10 mouse cellular contexts compared by ENCODE assay signal in the genomic region with DNA sequence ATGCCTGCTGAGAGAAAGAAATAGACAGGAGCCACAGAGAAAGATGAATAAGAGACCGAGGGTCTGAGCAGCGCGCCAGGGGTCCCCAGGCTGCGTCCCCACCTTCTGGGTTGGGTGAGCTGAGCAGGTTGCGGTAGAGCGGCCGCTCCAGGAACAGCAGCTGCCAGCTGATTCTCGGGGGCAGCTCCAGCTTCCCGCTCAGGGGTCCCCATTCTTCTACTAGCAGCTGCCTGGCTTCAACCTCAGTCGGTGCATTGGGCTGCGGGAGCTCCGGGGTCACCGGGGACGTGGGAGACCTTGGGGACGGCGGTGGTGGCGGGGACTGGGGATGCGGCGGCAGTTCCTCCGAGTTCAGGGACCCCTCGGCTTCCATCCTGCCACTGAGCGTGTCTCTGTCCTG. TPM values are rescaled to one million over a fixed set of nuclear protein-coding genes. Genes with fewer than 3 reads are reported as not detected.
DNase-seq lines count a peak whose midpoint lies in the region; ATAC-seq and TF ChIP-seq lines count a peak whose summit lies in the region.
"Had no signal": no experiment of that assay in that cellular context is flagged by ENCODE, and none has a peak within 500 bp of the region (broad histone marks: within the 10 kb centered on the region; RNA-seq: fewer than 3 reads in every experiment).

No protein-coding gene starts in this region.

- intact Hi-C loops in left cerebral cortex, postnatal 14 days (cut with DNase I), result no loop called here

- H3K4me1 ChIP-seq in lung, embryonic 14.5 days (ENCODE audit: insufficient read depth), result no peaks in the 10 kb centered on the region
- H3K4me1 ChIP-seq in forebrain, embryonic 12.5 days, result peaks cover 19% of the 10 kb centered on the region
- H3K4me1 ChIP-seq in intestine, postnatal 0 days (replicated peaks; ENCODE audit: control insufficient read depth, insufficient read depth, low read length), result no peaks in the 10 kb centered on the region
- H3K4me1 ChIP-seq in neural tube, embryonic 14.5 days (ENCODE audit: control insufficient read depth, insufficient read depth, low read length), result peaks cover 6% of the 10 kb centered on the region; the same call in 1 of the 2 replicates

- no peak for ATAC-seq in lung, embryonic 14.5 days (ENCODE audit: insufficient read depth)
- no peak for ATAC-seq in forebrain, embryonic 12.5 days (ENCODE audit: low FRiP score)
- ATAC-seq in intestine, postnatal 0 days, result no peak
- ATAC-seq in neural tube, embryonic 14.5 days (ENCODE audit: low read depth), result no peak
- ATAC-seq in megakaryocyte-erythroid progenitor cell, adult 5-6 weeks (replicated peaks; ENCODE audit: low FRiP score, low TSS enrichment, poor library complexity, severe bottlenecking), result no peak

- no peak overlapping the region for H3K27ac ChIP-seq in lung, embryonic 14.5 days (ENCODE audit: low read depth)
- no peak overlapping the region for H3K27ac ChIP-seq in forebrain, embryonic 12.5 days
- H3K27ac ChIP-seq in intestine, postnatal 0 days (ENCODE audit: low read depth, low read length), result no peak overlapping the region
- H3K27ac ChIP-seq in neural tube, embryonic 14.5 days (ENCODE audit: low read depth, low read length), result no peak overlapping the region

- peak overlapping the region; percentile 46 for H3K4me2 ChIP-seq in lung, embryonic 14.5 days
- H3K4me2 ChIP-seq in forebrain, embryonic 12.5 days, result peak overlapping the region; percentile 59
- H3K4me2 ChIP-seq in intestine, postnatal 0 days (replicated peaks; ENCODE audit: low read depth), result peak overlapping the region; percentile 30
- H3K4me2 ChIP-seq in neural tube, embryonic 14.5 days (ENCODE audit: low read depth, low read length), result peak overlapping the region; percentile 47

- H3K36me3 ChIP-seq in lung, embryonic 14.5 days (ENCODE audit: insufficient read depth), result no peaks in the 10 kb centered on the region
- H3K36me3 ChIP-seq in forebrain, embryonic 12.5 days (replicated peaks), result no peaks in the 10 kb centered on the region
- no peaks in the 10 kb centered on the region for H3K36me3 ChIP-seq in intestine, postnatal 0 days (ENCODE audit: control insufficient read depth, insufficient read depth)
- H3K36me3 ChIP-seq in neural tube, embryonic 14.5 days (ENCODE audit: control insufficient read depth, insufficient read depth, low read length), result no peaks in the 10 kb centered on the region

- TF ChIP-seq CTCF in lung, embryonic 14.5 days (IDR thresholded peaks at IDR 0.05; ENCODE audit: low read depth), result no peak
- TF ChIP-seq CTCF in intestine, postnatal 0 days (IDR thresholded peaks at IDR 0.05; ENCODE audit: low read depth), result no peak

- H3K9me3 ChIP-seq in lung, embryonic 14.5 days (ENCODE audit: low read depth, low read length), result no peaks in the 10 kb centered on the region
- H3K9me3 ChIP-seq in forebrain, embryonic 12.5 days, result no peaks in the 10 kb centered on the region
- no peaks in the 10 kb centered on the region for H3K9me3 ChIP-seq in intestine, postnatal 0 days (ENCODE audit: control insufficient read depth)
- no peaks in the 10 kb centered on the region for H3K9me3 ChIP-seq in neural tube, embryonic 14.5 days (ENCODE audit: control insufficient read depth, low read length)

- H3K4me3 ChIP-seq in lung, embryonic 14.5 days (ENCODE audit: low read depth, low read length), result peak overlapping the region; percentile 16; the same call in 1 of the 2 replicates
- peak overlapping the region; percentile 34 for H3K4me3 ChIP-seq in forebrain, embryonic 12.5 days (replicated peaks)
- no peak overlapping the region for H3K4me3 ChIP-seq in intestine, postnatal 0 days (ENCODE audit: low read depth, low read length)
- H3K4me3 ChIP-seq in neural tube, embryonic 14.5 days (ENCODE audit: low read depth, low read length), result peak overlapping the region; percentile 22; the same call in 1 of the 2 replicates

- DNase-seq in lung, embryonic 14.5 days, result no peak
- DNase-seq in lung, postnatal 10 days, result no peak
- DNase-seq in left cerebral cortex, postnatal 14 days (ENCODE audit: low spot score in 2 of 2), result no peak
- no peak for DNase-seq in adrenal gland, postnatal 14 days
- DNase-seq: right cerebral cortex, adult 18-20 months had no signal

- H3K9ac ChIP-seq in lung, embryonic 14.5 days, result no peak overlapping the region
- H3K9ac ChIP-seq in forebrain, embryonic 12.5 days, result peak overlapping the region; percentile 45
- no peak overlapping the region for H3K9ac ChIP-seq in intestine, postnatal 0 days (ENCODE audit: low read depth, low read length)
- H3K9ac ChIP-seq in neural tube, embryonic 14.5 days (replicated peaks; ENCODE audit: low read depth, low read length), result peak overlapping the region; percentile 39; the same call in 1 of the 2 replicates

- 2% methylated on average over 22 of the region's 22 CpGs for WGBS in lung, embryonic 14.5 days
- WGBS in forebrain, embryonic 12.5 days, result 1% methylated on average over 22 of the region's 22 CpGs
- 4% methylated on average over 22 of the region's 22 CpGs for WGBS in intestine, postnatal 0 days
- WGBS in neural tube, embryonic 14.5 days, result 1% methylated on average over 22 of the region's 22 CpGs

- peaks cover 37% of the 10 kb centered on the region for H3K27me3 ChIP-seq in lung, embryonic 14.5 days (ENCODE audit: insufficient read depth, low read length)
- peaks cover 57% of the 10 kb centered on the region for H3K27me3 ChIP-seq in forebrain, embryonic 12.5 days
- peaks cover 26% of the 10 kb centered on the region for H3K27me3 ChIP-seq in intestine, postnatal 0 days (replicated peaks; ENCODE audit: control insufficient read depth, insufficient read depth, low read length)
- peaks cover 11% of the 10 kb centered on the region for H3K27me3 ChIP-seq in neural tube, embryonic 14.5 days (ENCODE audit: control insufficient read depth, insufficient read depth, low read length)

RNA-seq across cellular contexts. Expression of a gene that starts 0.4 kb away (rescaled TPM):
- polyA plus RNA-seq in lung, embryonic 14.5 days (2014; fragmentation: Nextera tagmentation; extraction: Ambion mirVana), result not detected in 2 replicates
- polyA plus RNA-seq in forebrain, embryonic 12.5 days (2016; fragmentation: Nextera tagmentation; extraction: Ambion mirVana), result not detected in 2 replicates
- not detected in 2 replicates for polyA plus RNA-seq in intestine, postnatal 0 days (2015; fragmentation: Nextera tagmentation; extraction: Ambion mirVana)
- polyA plus RNA-seq in neural tube, embryonic 14.5 days (2014; fragmentation: Nextera tagmentation; extraction: Ambion mirVana), result 0.17 TPM in 1 of 2 replicates, not detected in the other
- under 1 TPM; 0.36 to 0.53 TPM for total RNA-seq in left cerebral cortex, postnatal 14 days (2021)
- 2.1 TPM in 1 of 2 replicates, not detected in the other for total RNA-seq in megakaryocyte-erythroid progenitor cell, adult 5-6 weeks (2014; fragmentation: Nextera tagmentation)
- not detected in 2 replicates for total RNA-seq in megakaryocyte-erythroid progenitor cell, adult 5-6 weeks (2017)
- total RNA-seq in adrenal gland, postnatal 14 days (2021), result 0.41 TPM in 1 of 2 replicates, not detected in the other

RNA-seq across cellular contexts. Expression of a gene that starts 6.0 kb away (rescaled TPM):
- not detected in 2 replicates for polyA plus RNA-seq in lung, embryonic 14.5 days (2014; fragmentation: Nextera tagmentation; extraction: Ambion mirVana)
- not detected in 2 replicates for polyA plus RNA-seq in forebrain, embryonic 12.5 days (2016; fragmentation: Nextera tagmentation; extraction: Ambion mirVana)
- 17.0 and 23.4 TPM in 2 replicates for polyA plus RNA-seq in intestine, postnatal 0 days (2015; fragmentation: Nextera tagmentation; extraction: Ambion mirVana)
- polyA plus RNA-seq in neural tube, embryonic 14.5 days (2014; fragmentation: Nextera tagmentation; extraction: Ambion mirVana), result not detected in 2 replicates
- not detected for total RNA-seq in left cerebral cortex, postnatal 14 days (2021)
- total RNA-seq in megakaryocyte-erythroid progenitor cell, adult 5-6 weeks (2014; fragmentation: Nextera tagmentation), result not detected in 2 replicates
- total RNA-seq in megakaryocyte-erythroid progenitor cell, adult 5-6 weeks (2017), result not detected in 2 replicates
- total RNA-seq in adrenal gland, postnatal 14 days (2021), result not detected in 2 replicates
- total RNA-seq: layer of hippocampus, postnatal 25 days had no signal

RNA-seq across cellular contexts. Expression of a gene that starts 24.0 kb away (rescaled TPM):
- not detected in 2 replicates for polyA plus RNA-seq in lung, embryonic 14.5 days (2014; fragmentation: Nextera tagmentation; extraction: Ambion mirVana)
- polyA plus RNA-seq in forebrain, embryonic 12.5 days (2016; fragmentation: Nextera tagmentation; extraction: Ambion mirVana), result not detected in 2 replicates
- polyA plus RNA-seq in intestine, postnatal 0 days (2015; fragmentation: Nextera tagmentation; extraction: Ambion mirVana), result not detected in 2 replicates
- not detected in 2 replicates for polyA plus RNA-seq in neural tube, embryonic 14.5 days (2014; fragmentation: Nextera tagmentation; extraction: Ambion mirVana)
- total RNA-seq in left cerebral cortex, postnatal 14 days (2021), result not detected
- total RNA-seq in megakaryocyte-erythroid progenitor cell, adult 5-6 weeks (2014; fragmentation: Nextera tagmentation), result not detected in 2 replicates
- total RNA-seq in megakaryocyte-erythroid progenitor cell, adult 5-6 weeks (2017), result not detected in 2 replicates
- not detected in 2 replicates for total RNA-seq in adrenal gland, postnatal 14 days (2021)
- total RNA-seq: layer of hippocampus, postnatal 25 days had no signal

RNA-seq across cellular contexts. Expression of a gene that starts 36.4 kb away (rescaled TPM):
- not detected in 2 replicates for polyA plus RNA-seq in lung, embryonic 14.5 days (2014; fragmentation: Nextera tagmentation; extraction: Ambion mirVana)
- polyA plus RNA-seq in forebrain, embryonic 12.5 days (2016; fragmentation: Nextera tagmentation; extraction: Ambion mirVana), result not detected in 2 replicates
- not detected in 2 replicates for polyA plus RNA-seq in intestine, postnatal 0 days (2015; fragmentation: Nextera tagmentation; extraction: Ambion mirVana)
- polyA plus RNA-seq in neural tube, embryonic 14.5 days (2014; fragmentation: Nextera tagmentation; extraction: Ambion mirVana), result not detected in 2 replicates
- not detected for total RNA-seq in left cerebral cortex, postnatal 14 days (2021)
- total RNA-seq in megakaryocyte-erythroid progenitor cell, adult 5-6 weeks (2014; fragmentation: Nextera tagmentation), result not detected in 2 replicates
- not detected in 2 replicates for total RNA-seq in megakaryocyte-erythroid progenitor cell, adult 5-6 weeks (2017)
- not detected in 2 replicates for total RNA-seq in adrenal gland, postnatal 14 days (2021)
- total RNA-seq: layer of hippocampus, postnatal 25 days had no signal

RNA-seq across cellular contexts. Expression of a gene that starts 51.3 kb away (rescaled TPM):
- polyA plus RNA-seq in lung, embryonic 14.5 days (2014; fragmentation: Nextera tagmentation; extraction: Ambion mirVana), result 27.9 and 34.0 TPM in 2 replicates
- 35.6 and 37.6 TPM in 2 replicates for polyA plus RNA-seq in forebrain, embryonic 12.5 days (2016; fragmentation: Nextera tagmentation; extraction: Ambion mirVana)
- polyA plus RNA-seq in intestine, postnatal 0 days (2015; fragmentation: Nextera tagmentation; extraction: Ambion mirVana), result 12.4 and 13.4 TPM in 2 replicates
- polyA plus RNA-seq in neural tube, embryonic 14.5 days (2014; fragmentation: Nextera tagmentation; extraction: Ambion mirVana), result 24.3 and 25.1 TPM in 2 replicates
- total RNA-seq in left cerebral cortex, postnatal 14 days (2021), result 10 to 100 TPM; 59.8 to 61.6 TPM
- total RNA-seq in megakaryocyte-erythroid progenitor cell, adult 5-6 weeks (2014; fragmentation: Nextera tagmentation), result 20.3 and 26.2 TPM in 2 replicates
- 3.4 and 7.2 TPM in 2 replicates for total RNA-seq in megakaryocyte-erythroid progenitor cell, adult 5-6 weeks (2017)
- 52.3 and 56.3 TPM in 2 replicates for total RNA-seq in adrenal gland, postnatal 14 days (2021)

Comparison
In these comparisons a context has a peak if more than half of its experiments do, and no peak if none do; other contexts are left out.
1. H3K9ac ChIP-seq: peak in forebrain, embryonic 12.5 days (single experiment) and neural tube, embryonic 14.5 days (single experiment); none in lung, embryonic 14.5 days (single experiment) and intestine, postnatal 0 days (single experiment).
2. RNA of a gene that starts 6.0 kb away (polyA plus RNA-seq): 17.0 to 23.4 TPM in intestine, postnatal 0 days; not detected in lung, embryonic 14.5 days, not detected in forebrain, embryonic 12.5 days and not detected in neural tube, embryonic 14.5 days; every median in the first group is over 10 times any median in the second.
3. Peak in every context shown above with its lines, with median percentiles within 50 percentile points of each other: H3K4me2 ChIP-seq.